Mouse (Mus musculus): ENCODE measurements around the gene Ten1. TPM values are rescaled to one million over a fixed set of nuclear protein-coding genes. Genes with fewer than 3 reads are reported as not detected.

Ten1 gene
- total and polyA plus RNA-seq, 3 experiments = 70.4 to 76.5 (median 74.4) TPM

- peaks cover 53 to 93% of the 10 kb centered on the region in 2 experiments for H3K36me3 ChIP-seq (replicated peaks in 1 of 2; ENCODE audit: control insufficient read depth in 1 of 2, insufficient read depth in 1 of 2, low read length in 1 of 2)
- no peak overlapping the region for H3K27ac ChIP-seq (ENCODE audit: insufficient read depth, low read depth)
- no peaks in the 10 kb centered on the region for H3K79me2 ChIP-seq (replicated peaks; ENCODE audit: control insufficient read depth, extremely low read depth, insufficient read depth, poor library complexity, severe bottlenecking)
- dilution Hi-C loops (cut with MboI; ENCODE audit: extremely low pct_ligation_motif_present, extremely low pct_unique_long_range_greater_than_20kb, low sequenced_read_pairs) = no loop called here
- no peak for TF ChIP-seq KAT2A (IDR thresholded peaks at IDR 0.05; ENCODE audit: insufficient replicate concordance, low read length)
- H3K4me1 ChIP-seq (ENCODE audit: control insufficient read depth in 1 of 2, insufficient read depth in 2 of 2) = no peaks in the 10 kb centered on the region
- DNase-seq (ENCODE audit: extremely low read depth) = no peak
- H3K27me3 ChIP-seq (replicated peaks) = no peaks in the 10 kb centered on the region
- H3K9ac ChIP-seq (ENCODE audit: insufficient read depth, low read depth) = no peak overlapping the region
- no peak overlapping the region for H3K4me3 ChIP-seq (replicated peaks in 1 of 3; ENCODE audit: low read depth in 2 of 3, low read length in 2 of 3, poor library complexity in 1 of 3)
- H3K4me2 ChIP-seq (ENCODE audit: insufficient read depth, low read depth, poor library complexity, severe bottlenecking) = no peak overlapping the region
- in situ Hi-C loops (cut with MboI; ENCODE audit: low pct_ligation_motif_present, low pct_unique_long_range_greater_than_20kb, low sequenced_read_pairs) = no loop called here
- H3K9me3 ChIP-seq (replicated peaks; ENCODE audit: low read length) = no peaks in the 10 kb centered on the region
Observed at GRCm38 (mm10) chr11:116161312-116161711, 37.3 kb upstream of the Ten1 start.

GRCm38 (mm10) chr11:116162146-116162545 lies 36.5 kb upstream of the Ten1 start:
- peaks cover under 1% of the 10 kb centered on the region; the same call in 1 of the 2 replicates for H3K79me2 ChIP-seq (replicated peaks; ENCODE audit: control insufficient read depth, extremely low read depth, insufficient read depth, poor library complexity, severe bottlenecking)
- no peaks in the 10 kb centered on the region for H3K27me3 ChIP-seq (replicated peaks)
- peaks cover 0 to 8% of the 10 kb centered on the region in 2 experiments; a peak in 2 of 4 replicates for H3K4me1 ChIP-seq (ENCODE audit: control insufficient read depth in 1 of 2, insufficient read depth in 2 of 2)
- H3K4me2 ChIP-seq (ENCODE audit: insufficient read depth, low read depth, poor library complexity, severe bottlenecking) = no peak overlapping the region
- no peak for TF ChIP-seq MAX (IDR thresholded peaks at IDR 0.05; ENCODE audit: low read length)
- TF ChIP-seq USF2 (conservative IDR thresholded peaks at IDR 0.05; ENCODE audit: low read depth, low read length) = no peak
- TF ChIP-seq CTCF (conservative IDR thresholded peaks at IDR 0.05 in 1 of 2, IDR thresholded peaks at IDR 0.05 in 1 of 2; ENCODE audit: low read depth in 2 of 2, low read length in 2 of 2) = no peak
- TF ChIP-seq E2F4 (IDR thresholded peaks at IDR 0.05; ENCODE audit: insufficient replicate concordance, low read depth, low read length) = no peak
- no peak for TF ChIP-seq JUND (conservative IDR thresholded peaks at IDR 0.05; ENCODE audit: low read depth, low read length)
- no peak for TF ChIP-seq JUN (IDR thresholded peaks at IDR 0.05; ENCODE audit: insufficient read depth, low read depth, low read length)
- no peak for TF ChIP-seq UBTF (IDR thresholded peaks at IDR 0.05; ENCODE audit: low read depth, low read length)
- TF ChIP-seq ZC3H11A (IDR thresholded peaks at IDR 0.05; ENCODE audit: low read depth, low read length) = no peak
- no peak for TF ChIP-seq SMC3 (IDR thresholded peaks at IDR 0.05; ENCODE audit: low read depth, low read length)
- TF ChIP-seq SIN3A (IDR thresholded peaks at IDR 0.05; ENCODE audit: low read length) = no peak
- no peak for TF ChIP-seq BHLHE40 (IDR thresholded peaks at IDR 0.05; ENCODE audit: low read depth, low read length)
- H3K4me3 ChIP-seq (replicated peaks in 1 of 3; ENCODE audit: low read depth in 2 of 3, low read length in 2 of 3, poor library complexity in 1 of 3) = no peak overlapping the region
- dilution Hi-C loops (cut with MboI; ENCODE audit: extremely low pct_ligation_motif_present, extremely low pct_unique_long_range_greater_than_20kb, low sequenced_read_pairs) = no loop called here
- H3K9ac ChIP-seq (ENCODE audit: insufficient read depth, low read depth) = no peak overlapping the region
- peaks cover 48 to 87% of the 10 kb centered on the region in 2 experiments for H3K36me3 ChIP-seq (replicated peaks in 1 of 2; ENCODE audit: control insufficient read depth in 1 of 2, insufficient read depth in 1 of 2, low read length in 1 of 2)
- H3K9me3 ChIP-seq (replicated peaks; ENCODE audit: low read length) = no peaks in the 10 kb centered on the region
- in situ Hi-C loops (cut with MboI; ENCODE audit: low pct_ligation_motif_present, low pct_unique_long_range_greater_than_20kb, low sequenced_read_pairs) = no loop called here
- no peak for DNase-seq (ENCODE audit: extremely low read depth)
- no peak overlapping the region for H3K27ac ChIP-seq (ENCODE audit: insufficient read depth, low read depth)

GRCm38 (mm10) chr11:116163002-116163401 lies 35.7 kb upstream of the Ten1 start:
- in situ Hi-C loops (cut with MboI; ENCODE audit: low pct_ligation_motif_present, low pct_unique_long_range_greater_than_20kb, low sequenced_read_pairs) = no loop called here

More at GRCm38 (mm10) chr11:116163002-116163401, 35.7 kb upstream of the Ten1 start:
- TF ChIP-seq JUN (IDR thresholded peaks at IDR 0.05; ENCODE audit: insufficient read depth, low read depth, low read length) = no peak
- TF ChIP-seq SMC3 (IDR thresholded peaks at IDR 0.05; ENCODE audit: low read depth, low read length) = no peak
- no peak for TF ChIP-seq POLR2AphosphoS2 (IDR thresholded peaks at IDR 0.05; ENCODE audit: low read depth, low read length)
- no peak for TF ChIP-seq NRF1 (IDR thresholded peaks at IDR 0.05; ENCODE audit: low read depth, low read length)
- no peak for TF ChIP-seq ETS1 (conservative IDR thresholded peaks at IDR 0.05; ENCODE audit: low read depth, low read length)
- TF ChIP-seq MEF2A (IDR thresholded peaks at IDR 0.05; ENCODE audit: borderline replicate concordance, low read depth, low read length) = no peak
- TF ChIP-seq MAX (IDR thresholded peaks at IDR 0.05; ENCODE audit: low read length) = no peak
- TF ChIP-seq MXI1 (IDR thresholded peaks at IDR 0.05; ENCODE audit: low read depth, low read length) = no peak
- no peak for TF ChIP-seq ZMIZ1 (IDR thresholded peaks at IDR 0.05; ENCODE audit: low read depth, low read length)
- no peak for TF ChIP-seq GABPA (IDR thresholded peaks at IDR 0.05; ENCODE audit: insufficient replicate concordance, low read depth, low read length)
- TF ChIP-seq JUND (conservative IDR thresholded peaks at IDR 0.05; ENCODE audit: low read depth, low read length) = no peak
- no peak for TF ChIP-seq TCF12 (IDR thresholded peaks at IDR 0.05; ENCODE audit: low read depth, low read length)
- no peak for TF ChIP-seq IRF4 (IDR thresholded peaks at IDR 0.05; ENCODE audit: low read depth, low read length)
- no peak for TF ChIP-seq CHD1 (IDR thresholded peaks at IDR 0.05; ENCODE audit: low read depth, low read length)
- TF ChIP-seq CTCF (conservative IDR thresholded peaks at IDR 0.05 in 1 of 2, IDR thresholded peaks at IDR 0.05 in 1 of 2; ENCODE audit: low read depth in 2 of 2, low read length in 2 of 2) = no peak
- no peak overlapping the region for H3K4me2 ChIP-seq (ENCODE audit: insufficient read depth, low read depth, poor library complexity, severe bottlenecking)
- no peak overlapping the region for H3K9ac ChIP-seq (ENCODE audit: insufficient read depth, low read depth)
- H3K27me3 ChIP-seq (replicated peaks) = no peaks in the 10 kb centered on the region
- peaks cover 42 to 78% of the 10 kb centered on the region in 2 experiments for H3K36me3 ChIP-seq (replicated peaks in 1 of 2; ENCODE audit: control insufficient read depth in 1 of 2, insufficient read depth in 1 of 2, low read length in 1 of 2)
- no peak overlapping the region for H3K27ac ChIP-seq (ENCODE audit: insufficient read depth, low read depth)
- no peak for DNase-seq (ENCODE audit: extremely low read depth)
- peaks cover 0 to 12% of the 10 kb centered on the region in 2 experiments; a peak in 2 of 4 replicates for H3K4me1 ChIP-seq (ENCODE audit: control insufficient read depth in 1 of 2, insufficient read depth in 2 of 2)
- H3K9me3 ChIP-seq (replicated peaks; ENCODE audit: low read length) = no peaks in the 10 kb centered on the region
- peaks cover 6% of the 10 kb centered on the region; the same call in 1 of the 2 replicates for H3K79me2 ChIP-seq (replicated peaks; ENCODE audit: control insufficient read depth, extremely low read depth, insufficient read depth, poor library complexity, severe bottlenecking)
- dilution Hi-C loops (cut with MboI; ENCODE audit: extremely low pct_ligation_motif_present, extremely low pct_unique_long_range_greater_than_20kb, low sequenced_read_pairs) = no loop called here
- H3K4me3 ChIP-seq (replicated peaks in 1 of 3; ENCODE audit: low read depth in 2 of 3, low read length in 2 of 3, poor library complexity in 1 of 3) = no peak overlapping the region
